Mouse (Mus musculus): ENCODE measurements around the gene Slc25a23.
"Not testable (repeated sequence)": the region's sequence is repeated elsewhere in the genome, so short reads cannot be mapped to it uniquely, and the experiment has no call there.

Slc25a23 gene

GRCm38 (mm10) chr17:57076916-57077315 lies 17.3 kb upstream of the Slc25a23 start:
- no peak for DNase-seq (ENCODE audit: low spot score in 2 of 2)

- DNase-seq (ENCODE audit: low spot score in 2 of 2) = no peak
Observed at GRCm38 (mm10) chr17:57070699-57071098, 11.0 kb upstream of the Slc25a23 start.

GRCm38 (mm10) chr17:57070272-57070671 lies 10.6 kb upstream of the Slc25a23 start:
- DNase-seq (ENCODE audit: low spot score in 2 of 2) = no peak

GRCm38 (mm10) chr17:57066908-57067307 lies 7.2 kb upstream of the Slc25a23 start:
- no peak for DNase-seq (ENCODE audit: low spot score in 2 of 2)

GRCm38 (mm10) chr17:57063031-57063430 lies 3.4 kb upstream of the Slc25a23 start:
- no peak for DNase-seq (ENCODE audit: low spot score in 2 of 2)

- DNase-seq (ENCODE audit: low spot score in 2 of 2) = no peak
Observed at GRCm38 (mm10) chr17:57062548-57062947, 2.9 kb upstream of the Slc25a23 start.

GRCm38 (mm10) chr17:57062011-57062521 lies 2.4 kb upstream of the Slc25a23 start:
- DNase-seq (ENCODE audit: low spot score in 2 of 2) = no peak

- DNase-seq (ENCODE audit: low spot score in 2 of 2) = no peak
Observed at GRCm38 (mm10) chr17:57061069-57061468, 1.4 kb upstream of the Slc25a23 start.

- DNase-seq (ENCODE audit: low spot score in 2 of 2) = peak; percentile 94 to 95
Observed at GRCm38 (mm10) chr17:57060231-57060801, 653 bp upstream of the Slc25a23 start.

- peak in 1 of 2 experiments; percentile 24 for DNase-seq (ENCODE audit: low spot score in 2 of 2)
Observed at GRCm38 (mm10) chr17:57058891-57059485, 675 bp downstream of the Slc25a23 start, which contains the start of gene Crb3. Gene Crb3 (plus strand): TSS chr17:57059105.

- DNase-seq (ENCODE audit: low spot score in 2 of 2) = no peak
Observed at GRCm38 (mm10) chr17:57056246-57056645, 3.4 kb downstream of the Slc25a23 start.

- not testable (repeated sequence) for DNase-seq (ENCODE audit: low spot score in 2 of 2)
Observed at GRCm38 (mm10) chr17:57051679-57052078, 8.0 kb downstream of the Slc25a23 start.

GRCm38 (mm10) chr17:57048816-57049215 lies 10.8 kb downstream of the Slc25a23 start:
- no peak for DNase-seq (ENCODE audit: low spot score in 2 of 2)

- DNase-seq (ENCODE audit: low spot score in 2 of 2) = no peak
Observed at GRCm38 (mm10) chr17:57047406-57047805, 12.3 kb downstream of the Slc25a23 start.

GRCm38 (mm10) chr17:57041554-57041953 lies 18.1 kb downstream of the Slc25a23 start, which contains the start of gene Slc25a41:
Gene Slc25a41 (minus strand): TSS chr17:57041654.
- no peak for DNase-seq (ENCODE audit: low spot score in 2 of 2)

GRCm38 (mm10) chr17:57038978-57039377 lies 20.7 kb downstream of the Slc25a23 start:
- no peak for DNase-seq (ENCODE audit: low spot score in 2 of 2)

- no peak for DNase-seq (ENCODE audit: low spot score in 2 of 2)
Observed at GRCm38 (mm10) chr17:57032854-57033253, 26.8 kb downstream of the Slc25a23 start.

- DNase-seq (ENCODE audit: low spot score in 2 of 2) = peak; percentile 100
Observed at GRCm38 (mm10) chr17:57031661-57032420, 27.8 kb downstream of the Slc25a23 start.

- DNase-seq (ENCODE audit: low spot score in 2 of 2) = no peak
Observed at GRCm38 (mm10) chr17:57030931-57031660, 28.6 kb downstream of the Slc25a23 start, which contains the start of gene Khsrp. Gene Khsrp (minus strand): TSS chr17:57031522.

- DNase-seq (ENCODE audit: low spot score in 2 of 2) = no peak
Observed at GRCm38 (mm10) chr17:57029691-57030090, 30.0 kb downstream of the Slc25a23 start.

- DNase-seq (ENCODE audit: low spot score in 2 of 2) = no peak
Observed at GRCm38 (mm10) chr17:57027471-57027870, 32.2 kb downstream of the Slc25a23 start.

GRCm38 (mm10) chr17:57020960-57021359 lies 38.7 kb downstream of the Slc25a23 start:
- no peak for DNase-seq (ENCODE audit: low spot score in 2 of 2)
